Mouse (Mus musculus) myocyte (in vitro differentiated cells): ENCODE measurements around the gene Mid1ip1.

ENCODE experiments used
- CEBPB ChIP-seq: IDR thresholded peaks from 2 replicates; pipeline ENCODE4 v1.6.1; 2011; ENCODE audit warnings: mild to moderate bottlenecking, moderate library complexity; ENCODE audit not compliant: poor library complexity, insufficient read depth, severe bottlenecking
- E2F4 ChIP-seq: IDR thresholded peaks from one replicate; pipeline ENCODE4 v1.6.1; 2011; ENCODE audit warnings: mild to moderate bottlenecking, control low read depth, moderate library complexity; ENCODE audit not compliant: insufficient read depth
- POLR2A ChIP-seq: IDR thresholded peaks from one replicate; pipeline ENCODE4 v1.6.1; 2011; ENCODE audit warnings: low read depth, mild to moderate bottlenecking, control low read depth, moderate library complexity; ENCODE audit not compliant: insufficient read length
- POLR2AphosphoS2 ChIP-seq: IDR thresholded peaks from one replicate; pipeline ENCODE4 v1.6.1; 2011; ENCODE audit warnings: low read depth, control low read depth; ENCODE audit not compliant: insufficient read length
- TCF12 ChIP-seq: IDR thresholded peaks from one replicate; pipeline ENCODE4 v1.6.1; 2011; ENCODE audit warnings: mild to moderate bottlenecking, control low read depth; ENCODE audit not compliant: poor library complexity, insufficient read depth, severe bottlenecking
- USF1 ChIP-seq: IDR thresholded peaks from one replicate; pipeline ENCODE4 v1.6.1; 2011; ENCODE audit warnings: low read depth, mild to moderate bottlenecking, control low read depth, moderate library complexity

GRCm38 (mm10) chrX:10713839-10714637, 775 bp upstream of the Mid1ip1 start:
- TF ChIP-seq POLR2A (no peak), CEBPB (no peak), E2F4 (no peak), TCF12 (no peak), USF1 (no peak), POLR2AphosphoS2 (no peak)
